Mouse (Mus musculus) left cerebral cortex, adult 9 months (tissue): ENCODE measurements around the gene Iqschfp.

ENCODE experiments used
- DNase-seq, 2 experiments: peaks; one replicate each; pipeline ENCODE4 v3.0.0; 2022; ENCODE audit warnings: low spot score in 2 of 2

Iqschfp gene

DNA sequence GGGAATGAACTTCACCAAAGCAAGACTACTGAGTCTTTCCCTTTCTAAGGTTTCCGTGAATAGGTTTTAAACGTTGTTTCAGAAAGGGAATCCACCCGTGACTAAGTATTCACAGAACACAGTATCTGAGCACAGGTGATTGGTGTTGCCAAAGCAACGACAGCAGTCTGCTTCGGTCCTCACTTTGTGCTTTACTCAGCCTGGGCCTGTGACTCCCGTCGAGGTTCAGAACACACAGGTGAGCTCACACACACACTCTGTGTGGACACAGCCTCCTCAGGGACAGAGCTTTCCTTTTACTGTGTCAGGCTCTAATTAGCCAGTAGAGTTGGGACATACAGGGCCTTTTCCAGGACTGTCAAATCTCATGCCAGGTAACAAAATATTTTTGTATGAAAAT, 542.4 kb downstream of the Iqschfp start:
- DNase-seq, result no peak

DNA sequence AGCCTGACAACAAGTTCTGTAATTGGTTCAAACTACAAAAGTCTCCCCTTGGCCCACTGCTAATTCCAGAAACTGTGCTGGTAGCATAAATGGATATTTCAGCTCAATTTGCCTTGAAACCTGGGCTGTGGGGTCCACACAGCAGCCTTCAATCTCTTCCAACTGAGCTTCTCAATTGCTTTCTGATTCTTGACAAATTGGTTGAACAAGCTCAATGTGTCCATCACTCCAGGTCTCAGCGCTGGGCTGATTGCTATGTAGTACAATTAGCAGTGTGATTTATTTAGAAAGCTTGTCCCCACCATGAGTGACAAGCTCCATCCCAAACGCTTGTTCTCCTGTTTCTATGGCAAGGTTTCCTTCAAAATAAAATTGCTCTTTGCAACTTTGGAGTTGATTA, 542.9 kb downstream of the Iqschfp start:
- no peak for DNase-seq

DNA sequence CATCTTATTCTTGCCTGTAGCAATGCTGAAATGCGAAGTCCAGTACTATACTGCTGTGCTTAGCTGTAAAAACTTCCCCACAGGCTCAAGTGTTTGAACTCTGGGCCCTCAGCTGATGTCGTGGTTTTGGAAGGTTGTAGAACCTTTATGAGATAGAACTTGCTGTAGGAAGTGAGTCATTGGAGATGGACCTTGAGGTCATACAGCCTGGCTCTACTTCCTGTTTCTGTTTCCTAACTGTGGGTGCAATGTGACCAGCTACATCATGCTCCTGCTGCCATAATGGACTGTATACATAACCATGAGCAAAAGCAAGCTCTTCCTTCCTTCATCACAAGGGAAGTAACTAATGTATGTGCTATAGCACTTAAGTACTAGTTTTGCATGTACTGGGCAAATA, 556.4 kb downstream of the Iqschfp start:
- no peak for DNase-seq

DNA sequence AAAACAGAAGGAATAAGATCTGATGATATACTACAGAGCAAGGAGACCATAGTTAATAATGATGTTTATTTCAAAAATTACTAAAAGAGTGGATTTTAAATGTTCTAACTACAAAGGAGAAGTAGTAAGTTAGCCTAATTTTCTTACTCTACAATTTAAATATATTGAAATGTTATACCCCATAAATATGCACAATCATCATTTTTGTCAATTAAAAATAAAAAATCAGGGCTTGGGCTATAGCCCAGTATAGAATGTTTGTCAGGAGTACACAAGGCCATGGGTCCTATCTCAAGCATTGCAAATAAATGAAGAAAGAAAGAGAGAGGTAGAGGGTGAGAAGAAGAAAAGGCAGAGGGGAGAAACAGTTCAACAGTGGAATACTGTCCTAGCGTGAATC, 559.6 kb downstream of the Iqschfp start:
- no peak for DNase-seq

DNA sequence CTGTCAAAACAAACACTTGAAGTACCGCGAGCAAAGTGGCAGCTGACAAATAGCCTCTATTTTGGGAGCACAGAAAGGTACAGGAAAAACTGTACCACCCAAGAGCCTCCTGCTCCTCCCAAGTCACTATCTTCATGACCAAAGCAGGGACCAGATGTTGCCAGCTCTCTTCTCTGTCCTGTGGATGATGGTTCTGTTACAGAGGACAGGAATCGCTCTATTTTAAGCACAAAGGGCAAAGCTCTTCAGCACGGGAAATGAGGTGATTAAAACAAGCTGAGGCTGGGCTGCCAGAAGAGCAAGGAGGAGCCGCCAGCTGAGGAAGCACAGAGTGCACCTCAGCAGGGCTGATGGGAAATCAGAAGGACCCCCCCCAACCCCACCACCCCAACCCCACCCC, 561.2 kb downstream of the Iqschfp start:
- DNase-seq, result no peak

DNA sequence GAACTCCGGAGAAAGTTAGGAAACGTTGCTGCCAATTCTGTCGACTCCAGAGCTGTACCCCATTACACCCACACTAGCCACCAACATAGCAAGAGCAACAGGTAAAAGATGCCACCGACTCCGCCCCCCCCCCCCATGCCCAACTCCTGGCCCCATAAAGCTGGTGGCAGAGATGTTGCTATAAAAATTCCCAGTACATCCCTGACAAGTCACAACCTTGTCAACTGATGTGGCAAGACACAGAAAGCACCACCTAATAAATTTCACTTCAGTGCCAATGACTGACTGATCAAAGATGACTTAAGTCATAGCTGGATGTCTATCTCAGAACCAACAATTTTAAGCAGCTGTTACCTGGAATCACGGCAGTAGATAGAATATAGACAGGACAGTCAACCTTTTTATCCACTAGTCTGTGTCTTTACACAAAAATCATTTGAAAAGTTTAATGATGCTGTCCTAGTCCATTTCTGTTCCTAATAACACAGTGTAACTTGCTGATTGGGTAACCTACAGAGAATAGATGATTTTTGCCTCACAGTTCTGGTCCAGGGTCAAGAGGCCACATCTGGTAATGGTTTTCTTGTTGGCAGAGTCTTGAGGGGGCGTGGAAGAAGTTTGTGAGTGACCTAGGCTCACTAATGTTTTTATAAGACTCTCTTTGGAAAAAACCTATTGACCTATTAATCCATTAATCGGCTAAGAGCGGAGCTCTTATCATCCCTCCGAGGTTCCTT, 561.9 kb downstream of the Iqschfp start:
- no peak for DNase-seq

DNA sequence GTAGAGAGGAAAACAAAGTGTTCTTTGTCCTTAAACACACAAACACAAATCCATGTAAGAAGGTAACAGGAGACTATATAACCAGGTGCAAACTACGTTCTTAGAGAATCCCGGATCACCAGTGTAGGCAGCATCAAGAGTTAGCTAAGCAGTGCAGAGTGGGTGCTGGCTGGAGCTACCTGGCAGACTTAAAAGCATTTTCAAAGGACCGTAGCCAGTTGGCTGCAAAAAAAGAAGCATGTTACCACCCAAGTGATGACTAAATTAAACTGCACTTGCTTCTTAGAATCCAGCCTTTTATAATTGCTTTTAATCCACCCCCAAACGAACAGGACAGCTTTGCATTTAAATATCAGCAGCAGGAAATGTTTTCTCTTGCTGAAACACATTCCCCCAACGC, 574.6 kb downstream of the Iqschfp start:
- peak; percentile 48 to 78 for DNase-seq

DNA sequence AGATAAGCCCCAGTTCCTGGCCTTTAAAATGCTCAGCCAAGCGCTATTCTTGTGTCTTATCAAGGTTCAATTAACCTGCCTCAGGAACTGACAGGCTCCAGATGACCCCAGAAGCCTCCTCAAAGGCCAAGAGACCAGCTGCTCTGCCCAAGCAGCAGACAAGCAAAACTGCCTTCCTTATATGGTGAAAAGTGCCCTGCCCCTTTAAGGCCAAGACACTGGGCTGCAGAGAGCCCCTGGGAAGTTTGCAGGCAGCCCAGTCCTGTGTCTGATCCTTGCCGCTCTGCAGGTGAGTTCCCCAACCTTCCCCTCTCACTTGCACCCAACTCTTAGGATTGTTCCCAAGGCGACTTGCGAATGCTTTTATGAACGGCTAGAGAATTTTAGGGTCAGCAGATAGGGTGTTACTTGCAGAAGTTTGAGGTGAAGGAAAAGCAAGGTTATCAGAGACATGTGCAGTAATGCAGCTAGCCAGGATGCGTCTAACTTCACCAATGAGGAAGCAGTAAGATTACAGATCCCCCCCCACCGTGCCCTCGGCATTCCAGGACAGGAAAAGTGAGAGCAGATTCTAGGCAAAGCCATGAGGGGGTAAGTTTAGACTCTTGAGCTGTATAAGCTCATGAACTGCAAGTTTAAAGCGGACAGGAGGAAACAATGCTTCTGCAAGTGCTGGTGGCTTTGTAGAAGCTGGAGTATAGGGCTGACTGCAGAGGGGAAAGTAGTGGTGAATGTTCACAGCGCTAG, 576.1 kb downstream of the Iqschfp start:
- no peak for DNase-seq

DNA sequence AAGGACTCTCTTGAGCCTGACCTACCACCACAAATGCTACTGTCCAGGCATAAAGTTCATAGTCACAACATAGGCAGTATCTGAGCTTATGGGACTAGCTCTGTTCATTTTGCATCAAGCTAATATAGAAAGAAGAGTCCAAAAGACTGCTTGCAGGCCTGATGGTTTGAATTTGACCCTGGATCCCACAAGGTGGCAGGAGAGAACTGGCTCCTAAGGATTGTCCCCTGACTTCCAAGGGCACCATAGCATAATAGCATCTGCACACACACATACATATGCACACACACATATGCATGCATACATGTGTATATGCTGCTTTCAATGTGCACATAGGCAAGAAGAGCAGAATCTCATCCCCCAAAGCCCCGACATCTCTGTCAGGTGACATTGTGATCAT, 577.6 kb downstream of the Iqschfp start:
- no peak for DNase-seq

DNA sequence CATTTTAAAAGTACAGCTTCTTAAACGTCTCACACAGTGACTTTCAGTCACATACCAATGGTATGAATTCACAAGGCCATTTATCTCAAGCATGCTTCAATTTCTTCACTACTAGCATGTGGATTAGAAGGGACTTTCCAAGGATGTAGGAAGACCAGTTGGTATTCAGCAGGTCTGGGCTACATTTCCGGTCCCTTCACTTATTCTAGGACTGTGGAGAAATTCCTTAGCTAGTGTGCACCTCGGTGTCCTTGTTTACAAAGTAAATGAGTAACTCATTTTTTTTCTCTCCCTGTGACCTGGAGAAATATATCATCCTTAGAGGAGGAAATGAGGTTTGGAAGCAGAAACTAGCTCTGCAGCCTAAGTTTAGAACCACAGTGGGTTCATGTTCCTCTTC, 578.0 kb downstream of the Iqschfp start:
- DNase-seq, result no peak

DNA sequence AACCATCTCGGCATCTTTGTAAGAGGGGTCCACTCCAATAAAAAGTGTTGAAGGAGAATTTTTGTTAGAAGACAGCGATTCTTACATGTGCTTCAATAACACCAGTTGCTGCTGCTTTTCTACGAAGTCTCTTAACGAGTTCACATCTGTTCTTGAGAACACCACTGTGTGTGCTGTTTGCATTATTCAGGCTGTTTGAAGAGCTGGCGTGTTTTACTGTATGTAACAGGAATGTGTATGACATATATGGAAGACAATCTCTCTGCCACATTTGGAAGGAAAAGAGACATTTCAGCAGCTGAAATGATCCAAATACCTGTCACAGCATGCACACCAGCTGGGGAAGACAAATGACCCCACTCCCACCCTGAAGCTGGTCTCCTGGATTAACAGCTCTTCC, 578.6 kb downstream of the Iqschfp start:
- no peak for DNase-seq

DNA sequence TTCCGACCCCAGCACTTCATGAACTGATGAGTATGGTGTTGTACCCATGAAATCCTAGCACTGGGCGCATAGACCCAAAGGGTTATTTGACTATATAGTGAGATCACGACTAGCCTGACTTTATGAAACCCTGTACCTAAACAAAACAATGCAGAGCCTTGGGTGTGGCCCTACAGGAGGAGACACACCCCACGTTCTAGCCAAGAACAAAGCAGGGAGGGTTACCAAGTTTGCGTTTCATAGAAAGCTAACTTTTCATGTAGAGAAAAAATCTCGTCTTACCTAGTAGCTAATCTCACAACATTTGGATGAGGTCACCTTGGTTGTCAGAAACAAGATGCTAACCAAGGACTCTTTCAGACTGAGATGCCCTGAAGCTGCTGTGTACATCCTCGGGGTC, 584.3 kb downstream of the Iqschfp start:
- DNase-seq, result no peak

DNA sequence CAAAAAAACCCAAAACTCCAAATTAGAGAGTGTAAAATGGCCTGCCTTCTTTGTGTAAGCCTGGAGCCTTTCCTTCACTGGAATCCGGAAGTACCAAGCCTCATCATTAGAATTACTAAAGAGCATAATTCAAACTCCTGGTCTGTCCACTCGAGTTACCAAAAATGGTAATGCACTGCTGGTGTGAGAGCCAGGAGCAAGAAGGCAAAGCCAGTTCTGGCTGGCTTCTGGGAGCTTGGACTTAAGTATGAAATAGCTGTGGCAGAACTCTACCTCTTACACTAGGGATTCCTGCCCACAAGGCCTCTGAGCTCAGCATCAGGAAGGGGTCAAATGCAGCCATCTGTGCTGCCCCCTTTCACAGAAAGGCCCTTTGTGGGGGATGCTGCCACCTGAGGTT, 585.4 kb downstream of the Iqschfp start:
- no peak for DNase-seq

DNA sequence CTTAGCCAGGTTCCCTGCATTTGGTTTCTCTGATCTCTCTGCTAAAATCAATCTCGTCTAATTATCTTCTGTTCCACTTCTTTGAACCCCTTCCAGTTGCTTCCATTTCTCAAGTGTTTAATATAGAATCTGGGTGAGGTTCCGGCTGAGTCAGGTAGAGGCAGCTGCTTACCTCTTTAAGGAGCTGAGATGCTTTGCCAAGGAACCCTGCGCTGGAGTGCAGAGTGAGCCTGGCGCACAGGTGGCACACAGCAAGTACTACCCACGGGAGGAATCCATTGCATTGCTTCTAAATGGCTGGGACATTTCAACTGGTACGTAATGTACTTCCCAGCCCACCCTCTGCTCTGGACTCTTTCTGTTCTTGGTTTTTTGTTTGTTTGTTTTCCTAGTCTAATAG, 587.2 kb downstream of the Iqschfp start:
- DNase-seq, result peak in 1 of 2 experiments; percentile 53

DNA sequence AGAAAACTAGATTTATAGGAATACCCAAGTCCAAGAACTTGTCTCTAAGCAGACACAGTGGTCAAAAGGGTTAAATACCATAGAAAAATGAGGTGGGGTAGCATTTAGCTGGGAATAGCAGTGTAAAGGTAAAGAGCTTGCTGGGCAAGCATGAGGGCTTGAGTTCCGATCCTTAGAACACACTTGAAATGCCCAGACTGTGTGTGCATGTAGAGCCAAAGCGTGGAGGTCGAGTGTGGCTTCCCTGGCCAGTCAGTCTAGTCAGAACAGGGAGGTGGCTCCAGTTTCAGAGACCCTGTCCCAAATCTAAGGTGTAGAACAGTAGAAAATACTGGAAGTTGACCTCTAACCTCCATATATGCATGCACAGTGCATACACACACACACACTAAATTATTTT, 591.5 kb downstream of the Iqschfp start:
- DNase-seq, result no peak

DNA sequence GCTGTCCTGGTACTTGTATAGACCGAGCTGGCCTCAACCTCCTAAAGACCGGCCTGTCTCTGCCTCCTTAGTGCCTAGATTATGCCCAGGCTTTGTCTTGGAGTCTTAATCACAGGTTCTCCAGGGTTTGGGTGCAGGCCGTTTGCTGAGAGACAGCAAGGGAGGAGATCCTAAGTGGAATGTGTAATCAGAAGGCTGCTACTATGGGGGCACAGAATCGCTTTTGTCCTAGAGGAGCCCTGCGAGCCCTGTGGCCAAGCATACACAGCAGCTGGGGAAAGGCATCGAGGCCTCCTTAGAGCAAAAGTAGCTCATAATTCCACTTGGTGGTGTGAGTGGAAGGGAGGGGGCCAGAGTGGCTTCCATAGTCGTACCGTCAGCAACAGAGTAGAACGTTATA, 592.0 kb downstream of the Iqschfp start:
- DNase-seq, result no peak

DNA sequence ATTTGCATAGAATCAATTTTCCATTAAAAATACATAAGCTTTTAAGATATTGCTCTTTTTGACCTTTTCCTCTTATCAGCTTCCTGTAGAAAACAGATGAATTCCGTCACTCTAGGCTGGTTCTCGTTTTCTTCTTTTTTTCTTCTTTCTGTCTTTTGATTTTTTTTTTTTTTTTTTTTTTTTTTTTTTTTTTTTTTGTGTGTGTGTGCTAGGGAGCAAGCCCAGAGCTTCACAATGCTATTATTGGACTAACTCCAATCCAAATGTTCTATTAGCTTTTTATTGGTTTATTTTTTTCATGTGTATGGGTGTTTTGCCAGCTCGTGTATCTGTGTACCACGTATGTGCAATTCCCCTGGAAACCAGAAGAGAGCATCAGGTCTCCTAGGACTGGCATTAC, 592.5 kb downstream of the Iqschfp start:
- DNase-seq, result no peak

DNA sequence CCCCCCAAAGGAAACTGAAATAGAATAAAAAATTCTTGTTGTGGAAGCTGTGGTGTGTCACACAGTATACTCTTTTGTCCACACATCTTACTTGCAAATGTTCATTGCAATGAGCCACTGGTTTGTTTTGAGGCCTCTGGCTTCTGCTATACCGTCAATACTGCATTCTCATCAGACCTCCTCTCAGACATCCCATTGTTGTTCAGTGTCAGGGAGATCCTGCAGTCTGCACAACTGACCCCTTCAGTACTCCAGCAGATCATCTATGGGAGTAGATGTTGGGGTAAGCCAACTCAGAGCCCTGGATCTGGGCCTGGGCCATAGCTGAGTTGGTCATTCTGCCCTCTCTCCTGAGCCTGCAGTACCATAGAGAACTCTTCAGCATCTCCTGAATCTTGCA, 595.6 kb downstream of the Iqschfp start:
- DNase-seq, result peak in 1 of 2 experiments; percentile 36

DNA sequence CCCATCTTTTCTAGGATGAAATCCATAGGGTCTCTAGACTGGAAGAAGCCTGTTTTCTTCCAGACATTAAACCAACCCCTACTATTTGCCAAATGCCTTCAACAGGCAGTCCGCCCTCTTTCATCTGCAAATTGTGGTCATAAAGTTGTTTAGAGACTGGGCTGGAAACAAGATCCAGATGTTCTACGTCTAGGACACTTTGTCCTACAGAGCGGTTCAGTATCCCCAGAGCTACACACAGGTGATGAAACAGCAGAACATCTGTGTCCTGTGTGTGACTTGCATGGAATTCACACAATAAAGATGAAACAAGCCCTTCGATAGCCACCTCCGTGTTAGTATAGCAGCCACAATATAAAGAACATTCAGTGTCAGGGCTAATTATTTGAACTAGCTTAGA, 596.3 kb downstream of the Iqschfp start:
- no peak for DNase-seq

DNA sequence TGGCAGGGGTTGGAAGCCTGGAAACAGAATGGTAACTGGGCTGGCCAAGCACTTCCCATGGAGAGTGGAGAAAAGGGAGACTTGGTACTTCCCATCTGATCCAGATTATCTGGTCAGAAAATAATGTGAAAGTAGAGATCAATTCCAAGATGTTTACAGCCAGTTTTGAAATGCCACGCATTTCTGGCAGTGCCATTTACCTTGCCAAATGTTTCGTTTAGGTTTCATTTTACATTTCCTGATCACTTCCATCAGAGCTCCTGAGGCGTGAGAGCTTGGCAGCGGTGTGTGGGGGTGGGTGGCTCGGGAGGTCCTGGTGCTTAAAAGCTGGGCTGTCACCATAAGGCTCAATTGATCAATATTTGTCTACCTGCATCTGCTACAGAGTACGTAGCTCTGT, 599.5 kb downstream of the Iqschfp start:
- no peak for DNase-seq

DNA sequence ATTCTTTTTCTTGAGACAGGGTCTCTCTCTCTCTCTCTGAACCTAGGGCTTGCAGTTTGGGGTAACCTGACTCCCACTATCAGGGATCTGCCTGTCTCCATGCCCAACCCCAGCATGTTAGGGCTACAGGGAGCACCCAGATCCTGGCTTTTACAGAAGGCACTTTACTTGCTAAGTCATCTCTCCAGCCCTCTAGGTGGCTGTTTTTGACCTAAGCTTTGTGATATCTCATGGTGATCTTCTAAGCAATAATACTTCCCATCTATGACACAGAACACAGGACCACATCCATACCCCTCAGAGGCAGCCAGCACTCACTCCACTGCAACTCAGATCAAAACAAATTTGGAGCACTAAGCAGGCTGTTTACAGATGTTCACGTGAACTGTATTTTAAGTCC, 600.0 kb downstream of the Iqschfp start:
- DNase-seq, result no peak

DNA sequence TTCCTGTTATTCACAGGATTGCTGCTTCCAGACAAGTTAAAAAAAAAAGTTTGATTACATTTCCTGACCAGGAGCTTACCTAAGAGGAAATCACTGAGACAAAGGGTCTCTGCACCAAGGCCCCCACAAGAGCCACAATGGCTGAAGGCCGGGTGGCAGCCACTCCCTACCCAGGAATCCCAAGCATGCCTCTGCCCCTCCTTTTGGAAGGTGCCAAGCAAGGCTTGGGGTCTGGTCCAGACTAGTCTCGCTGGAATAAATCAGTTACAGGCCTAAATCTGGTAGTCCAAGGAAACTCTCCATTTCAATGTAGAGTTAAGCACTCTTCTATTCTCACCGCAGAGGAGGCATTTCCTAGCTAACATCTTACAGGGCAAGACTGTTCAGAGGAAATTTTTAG, 600.5 kb downstream of the Iqschfp start:
- no peak for DNase-seq

DNA sequence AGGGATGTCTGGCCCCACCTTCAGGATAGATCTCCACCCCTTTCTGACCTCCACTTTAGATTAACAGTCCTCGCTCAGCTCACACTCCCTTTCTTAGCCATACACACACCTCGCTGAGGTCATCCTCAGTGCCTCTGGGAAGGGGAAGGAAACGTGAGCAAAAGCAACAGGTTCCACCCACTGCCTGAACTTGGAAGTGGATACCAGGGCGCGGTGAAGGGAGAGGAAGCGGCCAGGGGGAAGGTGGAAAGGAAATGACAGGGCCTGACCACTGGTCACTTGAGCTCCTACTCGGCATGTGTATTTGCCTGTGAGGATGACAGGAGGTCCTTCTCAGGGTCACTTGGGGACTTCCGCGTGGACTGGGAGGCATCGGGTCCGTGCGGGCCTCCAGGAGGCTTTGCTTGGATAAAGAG, 601.1 kb downstream of the Iqschfp start:
- no peak for DNase-seq
